Mouse (Mus musculus) ES-Bruce4 (cell line): ENCODE results near the gene Srsf10. TPM values are rescaled to one million over a fixed set of nuclear protein-coding genes. Genes with fewer than 3 reads are reported as not detected.

Source experiments
- H3K27ac ChIP-seq: 2 replicates; pipeline ENCODE4 v1.5.1; 2012; ENCODE audit warnings: low read length, inconsistent platforms; ENCODE audit not compliant: insufficient read depth
- H3K27me3 ChIP-seq: 2 replicates; pipeline ENCODE4 v1.6.1; 2012; ENCODE audit warnings: mild to moderate bottlenecking, low read length, inconsistent platforms; ENCODE audit not compliant: control insufficient read depth, poor library complexity, insufficient read depth, severe bottlenecking
- H3K36me3 ChIP-seq: 2 replicates; pipeline ENCODE4 v1.6.1; 2012; ENCODE audit warnings: inconsistent platforms, mild to moderate bottlenecking, low read length, moderate library complexity; ENCODE audit not compliant: control insufficient read depth, poor library complexity, insufficient read depth, severe bottlenecking
- H3K4me1 ChIP-seq: one replicate; pipeline ENCODE4 v1.8.1; 2011; ENCODE audit warnings: low read length; ENCODE audit not compliant: control insufficient read depth, insufficient read depth
- H3K4me3 ChIP-seq: 2 replicates; pipeline ENCODE4 v1.5.1; 2011; ENCODE audit warnings: low read depth, mild to moderate bottlenecking, low read length
- H3K9ac ChIP-seq: 2 replicates; pipeline ENCODE4 v1.6.1; 2012; ENCODE audit warnings: low read depth, mild to moderate bottlenecking, inconsistent platforms; ENCODE audit not compliant: poor library complexity, severe bottlenecking
- H3K9me3 ChIP-seq: replicated peaks from 2 replicates; pipeline ENCODE4 v1.6.1; 2012; ENCODE audit warnings: mild to moderate bottlenecking, low read length, inconsistent platforms; ENCODE audit not compliant: control insufficient read depth, poor library complexity, insufficient read depth, severe bottlenecking
- CTCF ChIP-seq: IDR thresholded peaks from one replicate; pipeline ENCODE4 v1.8.1; 2011; ENCODE audit warnings: low read depth, low read length
- EP300 ChIP-seq: IDR thresholded peaks from 2 replicates; pipeline ENCODE4 v1.6.1; 2011; ENCODE audit warnings: low read depth, low read length; ENCODE audit not compliant: insufficient read depth
- POLR2A ChIP-seq: IDR thresholded peaks from one replicate; pipeline ENCODE4 v1.8.1; 2011; ENCODE audit warnings: low read length; ENCODE audit not compliant: insufficient read depth
- polyA plus RNA-seq: library from polyadenylated mRNA; stranded (reverse); fragments of >200 nt; gene quantifications from 2 replicates; pipeline ENCODE4 v1.2.4, GENCODE M21; 2011; ENCODE audit warnings: low read depth; ENCODE audit not compliant: missing spikeins, insufficient read depth, insufficient read length

Srsf10 gene
- polyA plus RNA-seq, 1 experiment, result 302 TPM

DNA sequence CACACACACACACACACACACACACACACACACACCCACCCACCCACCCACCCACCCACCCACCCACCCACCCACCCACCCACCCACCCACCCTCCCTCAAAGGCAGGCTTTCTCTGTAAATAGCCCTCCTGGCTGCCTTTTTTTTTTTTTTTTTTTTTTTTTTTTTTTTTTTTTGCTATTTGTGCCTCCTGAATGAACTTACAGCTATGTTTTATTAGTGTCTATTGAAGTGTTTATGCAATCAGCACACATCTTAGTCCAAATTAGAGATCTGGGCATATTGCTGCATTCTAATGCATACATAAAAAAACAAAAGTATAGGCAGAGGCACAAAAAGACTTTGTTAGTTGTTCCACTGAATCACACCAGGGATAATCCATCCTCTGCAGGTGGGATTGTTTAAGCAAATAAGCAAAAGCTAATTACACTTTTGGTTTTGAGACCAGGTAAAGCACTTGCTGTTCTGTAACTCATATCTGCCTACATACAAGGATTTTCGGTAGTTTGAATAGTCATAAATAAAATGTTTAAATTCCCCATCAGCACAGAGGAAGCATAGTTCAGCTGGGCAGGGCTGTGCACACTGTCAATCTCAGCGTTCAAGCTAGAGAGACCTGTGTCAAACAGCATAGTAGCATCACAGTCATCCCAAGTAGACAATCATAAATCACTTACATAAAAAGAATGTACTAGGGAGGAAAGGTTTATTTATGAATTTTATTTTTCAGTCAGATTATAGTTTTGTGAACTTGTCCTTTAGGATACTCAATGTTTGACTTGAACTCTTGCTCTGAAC is 14.9 kb downstream of the Srsf10 start:
- no peak overlapping the region for H3K9ac ChIP-seq
- H3K9me3 ChIP-seq, result no peaks in the 10 kb centered on the region
- H3K36me3 ChIP-seq, result peaks cover 45% of the 10 kb centered on the region
- H3K27me3 ChIP-seq, result no peaks in the 10 kb centered on the region
- TF ChIP-seq POLR2A, result no peak
- no peak for TF ChIP-seq EP300
- H3K4me3 ChIP-seq, result no peak overlapping the region
- H3K4me1 ChIP-seq, result peaks cover 1% of the 10 kb centered on the region
- no peak overlapping the region for H3K27ac ChIP-seq

DNA sequence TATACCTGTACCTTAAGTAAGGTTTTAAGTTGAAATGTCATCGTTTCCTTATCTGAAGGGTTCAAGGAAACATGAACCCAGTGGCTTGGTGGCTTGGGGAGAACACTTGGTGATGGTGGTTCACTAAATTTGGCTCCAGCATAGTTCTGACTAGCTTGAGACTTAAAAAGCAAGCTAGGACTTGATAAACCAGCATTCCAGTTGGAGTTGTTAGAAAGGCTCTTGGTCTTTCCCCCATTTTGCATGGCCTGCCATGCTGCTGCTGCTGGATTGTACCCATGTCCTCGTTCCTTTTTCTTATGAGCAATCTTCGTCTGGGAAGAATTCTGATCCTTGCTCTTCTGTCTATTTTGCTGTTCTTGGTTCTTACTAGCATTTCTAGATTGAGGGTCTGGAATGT is 16.5 kb downstream of the Srsf10 start:
- Histone ChIP-seq H3K9ac (peak overlapping the region; percentile 87), H3K27ac (no peak overlapping the region), H3K36me3 (peaks cover 36% of the 10 kb centered on the region), H3K4me1 (peaks cover 3% of the 10 kb centered on the region), H3K27me3 (no peaks in the 10 kb centered on the region), H3K9me3 (no peaks in the 10 kb centered on the region), H3K4me3 (no peak overlapping the region)
- no peak for TF ChIP-seq EP300

DNA sequence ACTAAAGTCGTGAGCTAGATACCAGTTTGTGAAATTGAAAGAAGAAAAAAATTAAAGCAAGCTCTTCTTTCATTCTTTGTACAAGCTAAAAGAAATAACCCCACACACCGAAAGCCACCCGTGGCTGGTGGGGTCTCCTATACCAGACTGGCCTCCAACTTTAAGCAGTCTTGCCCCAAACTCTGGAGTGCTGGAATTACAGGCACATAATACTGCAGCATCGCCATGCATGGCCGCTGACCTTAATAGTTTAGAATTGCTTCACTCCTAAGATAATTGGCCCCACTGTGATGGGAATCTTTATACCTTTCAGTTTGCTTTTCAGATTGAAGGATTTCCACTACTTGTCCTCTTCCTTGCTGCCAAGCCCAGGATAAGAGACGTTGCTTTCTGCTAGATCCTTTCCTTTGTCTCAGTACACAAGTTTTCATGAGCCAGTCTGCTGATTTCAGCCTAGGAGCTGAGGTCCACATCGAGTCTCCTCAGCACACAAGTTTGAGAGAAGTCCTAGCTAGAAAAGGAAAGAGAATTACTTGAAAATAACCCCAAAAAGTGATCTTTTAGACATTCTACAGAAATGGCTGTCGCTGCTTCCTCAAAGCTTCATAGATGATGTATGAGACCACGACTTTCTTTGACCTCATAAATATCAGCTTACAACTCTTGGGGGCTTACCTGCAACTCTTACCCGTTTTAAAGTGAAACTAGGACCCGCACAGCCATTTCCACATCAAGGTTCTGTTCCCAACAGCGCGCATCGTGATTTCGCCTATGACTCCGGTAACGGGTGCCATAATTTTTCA is 17.2 kb downstream of the Srsf10 start:
- Histone ChIP-seq H3K4me3 (peak overlapping the region; percentile 85), H3K9me3 (no peaks in the 10 kb centered on the region), H3K9ac (peak overlapping the region; percentile 87), H3K27me3 (no peaks in the 10 kb centered on the region), H3K4me1 (peaks cover 3% of the 10 kb centered on the region), H3K27ac (peak overlapping the region; percentile 77), H3K36me3 (peaks cover 36% of the 10 kb centered on the region)
- TF ChIP-seq CTCF (no peak), POLR2A (no peak), EP300 (no peak)

DNA sequence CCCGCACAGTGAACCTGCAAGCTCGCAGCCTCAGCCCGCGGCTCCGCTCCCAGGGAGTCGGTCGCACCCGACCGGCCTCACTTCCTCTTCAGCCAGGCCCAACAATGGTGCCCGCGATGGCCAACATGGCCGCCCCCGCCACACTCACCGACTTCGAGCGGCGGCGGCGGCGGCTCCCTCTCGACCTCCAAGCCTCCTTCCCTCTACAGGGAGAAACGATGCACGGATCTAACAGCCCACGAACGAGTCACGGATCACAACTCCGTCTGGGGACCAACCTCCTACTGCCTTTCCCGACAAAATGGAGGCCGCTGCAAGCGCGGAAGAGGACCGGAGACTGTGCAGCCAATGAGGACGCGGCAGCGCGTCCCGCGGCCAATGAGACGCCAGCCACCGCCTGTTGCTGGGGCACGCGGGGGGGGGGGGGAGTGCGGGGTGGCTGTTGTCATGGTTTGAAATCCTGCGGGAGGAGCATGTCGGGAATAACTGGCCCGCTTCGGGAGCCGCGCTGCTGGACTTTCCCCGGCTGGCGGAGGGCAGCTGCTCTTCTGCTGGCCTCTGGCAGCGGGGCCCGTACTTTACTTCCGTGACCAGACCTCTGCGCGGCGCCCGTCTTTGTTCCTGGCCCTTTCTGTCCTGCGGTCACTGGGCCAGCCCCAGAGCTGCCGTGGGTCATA is 18.1 kb downstream of the Srsf10 start, which contains the start of gene Pnrc2:
Pnrc2 (minus strand) TSS at position 325 of the 677 bp plus-strand sequence.
- peak within 1 kb of the TSS; percentile 85 for H3K4me3 ChIP-seq
- H3K9ac ChIP-seq, result peak within 1 kb of the TSS; percentile 87
- no peaks in the 10 kb centered on the region for H3K27me3 ChIP-seq
- H3K4me1 ChIP-seq, result peaks cover 3% of the 10 kb centered on the region
- H3K36me3 ChIP-seq, result peaks cover 35% of the 10 kb centered on the region
- TF ChIP-seq EP300 (no peak), POLR2A (peak; percentile 74)
- peak within 1 kb of the TSS; percentile 77 for H3K27ac ChIP-seq
- H3K9me3 ChIP-seq, result no peaks in the 10 kb centered on the region

DNA sequence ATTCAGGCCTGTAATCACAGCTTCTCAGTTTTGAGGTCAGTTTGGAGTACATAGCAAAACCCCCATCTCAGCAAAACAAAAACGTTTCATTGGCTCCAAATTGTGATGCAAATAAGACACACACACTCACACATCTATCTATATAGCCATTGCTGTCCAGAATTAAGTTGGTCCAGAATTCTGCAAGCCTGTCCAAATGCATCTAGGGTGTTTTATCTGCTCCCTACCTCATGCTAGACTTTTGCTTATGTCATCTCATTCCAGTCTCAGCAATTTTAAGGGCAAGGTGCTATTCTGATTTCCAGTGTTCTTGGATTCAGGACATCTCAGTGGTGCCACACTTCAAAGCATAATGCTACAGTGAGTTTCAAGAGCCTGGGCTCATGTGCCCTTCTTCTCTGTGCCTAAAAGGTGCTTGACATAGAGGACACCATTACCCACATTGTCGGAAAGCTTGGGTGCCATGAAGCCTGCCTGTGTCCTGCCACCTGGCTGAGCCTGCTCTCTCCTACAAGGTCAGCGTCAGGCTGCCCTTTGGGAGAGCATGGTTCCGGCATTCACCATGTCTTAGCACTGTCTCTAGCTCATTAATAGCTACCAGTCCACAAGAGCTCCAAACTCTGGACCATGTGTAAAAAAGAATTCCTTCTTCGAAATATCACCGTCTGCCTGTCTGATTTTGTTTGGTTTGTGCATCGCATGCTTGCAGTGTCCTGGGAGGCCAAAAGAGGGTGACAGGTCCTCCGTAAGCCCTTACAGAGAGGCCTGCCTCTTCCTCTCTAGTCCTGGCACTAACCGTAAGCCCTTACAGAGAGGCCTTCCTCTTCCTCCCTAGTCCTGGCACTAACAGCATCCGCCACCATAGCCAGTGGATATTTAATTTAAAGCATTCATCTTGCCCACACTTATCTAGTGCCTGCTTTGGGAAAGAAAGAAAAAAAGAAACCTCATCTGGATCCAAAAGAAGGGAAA is 19.3 kb downstream of the Srsf10 start:
- Histone ChIP-seq H3K9ac (peak overlapping the region; percentile 87), H3K36me3 (peaks cover 26% of the 10 kb centered on the region), H3K4me3 (no peak overlapping the region), H3K27ac (peak overlapping the region; percentile 54; the same call in 1 of the 2 replicates), H3K27me3 (no peaks in the 10 kb centered on the region), H3K9me3 (no peaks in the 10 kb centered on the region), H3K4me1 (peaks cover 3% of the 10 kb centered on the region)
- TF ChIP-seq EP300 (no peak), POLR2A (no peak), CTCF (no peak)
